Mouse (Mus musculus) hindbrain, embryonic 11.5 days (tissue): ENCODE data around the gene Klf1. TPM values are rescaled to one million over a fixed set of nuclear protein-coding genes. Genes with fewer than 3 reads are reported as not detected.

Experiments used
- ATAC-seq: fragments of 200-750 bp; cut with Nextera tagmentation; 2 replicates; pipeline ENCODE4 v1.8.0; 2017; ENCODE audit warnings: mild to moderate bottlenecking, moderate TSS enrichment, moderate library complexity; ENCODE audit not compliant: low FRiP score
- DNase-seq: peaks from one replicate; pipeline ENCODE4 v3.0.0-alpha.2; 2015; ENCODE audit warnings: low spot score
- H3K27ac ChIP-seq: fragments of 300-500 bp; sonication (generic); 2 replicates; pipeline ENCODE4 v1.5.1; 2014; ENCODE audit warnings: mild to moderate bottlenecking, low read depth, low read length
- H3K27me3 ChIP-seq: fragments of 300-500 bp; sonication (generic); 2 replicates; pipeline ENCODE4 v1.6.1; 2014; ENCODE audit warnings: mild to moderate bottlenecking, low read length, moderate library complexity, mixed read lengths; ENCODE audit not compliant: control insufficient read depth, insufficient read depth
- H3K36me3 ChIP-seq: fragments of 300-500 bp; sonication (generic); 2 replicates; pipeline ENCODE4 v1.6.1; 2014; ENCODE audit warnings: mild to moderate bottlenecking, low read length, moderate library complexity, mixed read lengths; ENCODE audit not compliant: control insufficient read depth, insufficient read depth
- H3K4me1 ChIP-seq: fragments of 300-500 bp; sonication (generic); replicated peaks from 2 replicates; pipeline ENCODE4 v1.6.1; 2014; ENCODE audit warnings: low read length, mixed read lengths; ENCODE audit not compliant: control insufficient read depth, insufficient read depth
- H3K4me2 ChIP-seq: fragments of 300-500 bp; sonication (generic); replicated peaks from 2 replicates; pipeline ENCODE4 v1.6.1; 2014; ENCODE audit warnings: mild to moderate bottlenecking, low read depth, low read length
- H3K4me3 ChIP-seq: fragments of 300-500 bp; sonication (generic); 2 replicates; pipeline ENCODE4 v1.5.1; 2014; ENCODE audit warnings: low read depth, low read length
- H3K9ac ChIP-seq: fragments of 300-500 bp; sonication (generic); 2 replicates; pipeline ENCODE4 v1.6.1; 2014; ENCODE audit warnings: low read depth, low read length
- H3K9me3 ChIP-seq: fragments of 300-500 bp; sonication (generic); 2 replicates; pipeline ENCODE4 v1.6.1; 2016; ENCODE audit warnings: low read length; ENCODE audit not compliant: control insufficient read depth
- WGBS: fragments of 180-500 bp; shearing (Covaris S2); extraction: QIAGEN DNeasy Blood & Tissue Kit; methylation state at CpG from one replicate; pipeline ENCODE4 v1.1.7; 2014; 5-methylcytosine and 5-hydroxymethylcytosine counted together
- polyA plus RNA-seq: library from polyadenylated mRNA; unstranded; fragments of >200 nt; fragmentation: Nextera tagmentation; extraction: Ambion mirVana; gene quantifications from 2 replicates; pipeline ENCODE4 v1.2.1, GENCODE M21; 2014

The Klf1 gene
- polyA plus RNA-seq, 1 experiment from 2014 or later: 12.0 TPM

DNA sequence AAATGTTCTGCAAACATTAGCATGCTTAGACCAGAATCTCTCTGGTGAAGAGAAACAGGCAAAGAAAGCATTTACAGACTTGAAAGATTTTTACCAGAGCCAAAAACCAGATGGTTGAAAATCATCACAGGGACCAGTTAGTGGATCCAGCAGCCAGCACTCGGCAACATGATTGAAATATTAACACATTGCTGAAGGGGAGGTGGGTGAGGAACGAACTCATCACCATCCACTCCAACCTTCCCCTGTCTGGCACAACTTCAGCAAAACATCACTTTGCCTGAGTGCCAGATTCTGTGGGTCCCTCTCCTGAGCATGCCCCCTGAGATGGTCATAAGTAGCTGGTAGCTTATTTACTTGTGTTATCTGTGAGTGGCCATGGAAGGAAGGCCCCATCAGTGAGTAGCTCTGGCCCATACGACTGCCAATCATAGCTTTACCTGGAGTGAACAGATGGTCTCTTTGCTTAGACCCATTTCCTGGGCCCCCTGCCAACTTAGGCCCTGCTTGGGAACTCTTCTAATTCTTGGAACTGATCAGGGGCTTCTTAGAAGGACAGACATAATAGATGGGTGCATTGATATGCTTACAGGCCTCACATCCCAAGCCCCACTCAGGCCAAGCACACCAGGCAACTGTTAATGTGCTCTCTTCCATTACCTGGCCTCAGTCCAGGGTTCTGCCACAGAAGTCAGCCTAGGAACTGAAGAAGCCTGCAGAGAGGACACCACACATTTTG lies 24.3 kb upstream of the Klf1 start:
- Histone ChIP-seq H3K9ac (no peak overlapping the region), H3K4me3 (no peak overlapping the region), H3K9me3 (no peaks in the 10 kb centered on the region), H3K27me3 (peaks cover 4% of the 10 kb centered on the region; the same call in 1 of the 2 replicates), H3K4me1 (peaks cover 2% of the 10 kb centered on the region; the same call in 1 of the 2 replicates), H3K36me3 (no peaks in the 10 kb centered on the region), H3K4me2 (no peak overlapping the region), H3K27ac (no peak overlapping the region)
- DNase-seq: no peak
- 80% methylated on average over 3 of the region's 3 CpGs for WGBS
- ATAC-seq: no peak

GRCm38 (mm10) chr8:84878915-84879314 lies 22.8 kb upstream of the Klf1 start:
- 78% methylated on average over 1 of the region's 1 CpGs for WGBS
- Histone ChIP-seq H3K4me1 (no peaks in the 10 kb centered on the region), H3K27ac (no peak overlapping the region), H3K4me3 (no peak overlapping the region), H3K9me3 (no peaks in the 10 kb centered on the region), H3K9ac (no peak overlapping the region), H3K27me3 (no peaks in the 10 kb centered on the region), H3K36me3 (no peaks in the 10 kb centered on the region), H3K4me2 (no peak overlapping the region)
- DNase-seq (no peak), ATAC-seq (no peak)

DNA sequence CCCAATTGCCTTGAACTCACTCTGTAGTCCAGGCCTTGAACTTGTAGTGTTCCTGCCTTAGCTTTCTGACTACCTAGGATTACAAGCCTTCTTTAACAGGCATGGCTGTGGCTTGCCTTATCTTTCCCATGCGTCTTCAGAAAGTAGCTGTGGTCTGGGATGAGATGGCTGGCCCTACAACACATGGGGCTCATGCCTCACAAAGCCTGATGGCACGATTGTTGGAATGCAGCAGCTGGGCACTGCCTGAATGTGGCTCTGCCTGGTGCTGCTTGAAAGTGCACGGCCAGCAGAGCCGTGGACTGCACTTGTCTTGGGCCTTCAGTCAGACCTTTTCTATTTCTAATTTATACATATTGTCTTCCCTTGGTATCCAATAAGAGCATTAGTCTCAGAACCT lies 17.0 kb upstream of the Klf1 start:
- ATAC-seq (no peak), DNase-seq (no peak)
- H3K9ac ChIP-seq: no peak overlapping the region
- 84% methylated on average over 4 of the region's 4 CpGs for WGBS
- H3K4me3 ChIP-seq: no peak overlapping the region
- H3K27ac ChIP-seq: no peak overlapping the region
- no peaks in the 10 kb centered on the region for H3K27me3 ChIP-seq
- no peaks in the 10 kb centered on the region for H3K9me3 ChIP-seq
- H3K4me2 ChIP-seq: no peak overlapping the region
- no peaks in the 10 kb centered on the region for H3K36me3 ChIP-seq
- no peaks in the 10 kb centered on the region for H3K4me1 ChIP-seq

DNA sequence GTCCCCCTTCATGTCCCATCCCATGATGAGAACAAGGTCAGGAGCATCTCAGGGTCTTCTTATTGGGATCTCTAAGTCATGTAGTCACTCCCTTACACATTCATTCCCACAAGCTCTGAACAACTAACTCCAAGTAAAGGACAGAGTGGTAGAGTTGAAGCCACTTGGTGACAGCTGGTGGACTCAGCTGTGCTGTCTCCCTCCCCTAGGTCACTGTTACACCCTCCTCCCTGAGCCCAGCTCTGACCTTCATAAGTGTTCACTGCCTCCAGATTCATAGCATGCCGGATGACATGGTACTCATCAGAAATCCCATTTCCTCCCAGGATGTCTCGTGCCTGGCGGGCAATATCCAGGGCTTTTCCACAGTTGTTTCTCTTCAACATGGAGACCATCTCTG lies 13.4 kb upstream of the Klf1 start:
- no peak for DNase-seq
- Histone ChIP-seq H3K4me2 (no peak overlapping the region), H3K9ac (no peak overlapping the region), H3K4me3 (no peak overlapping the region), H3K4me1 (no peaks in the 10 kb centered on the region), H3K27ac (no peak overlapping the region), H3K9me3 (no peaks in the 10 kb centered on the region), H3K27me3 (no peaks in the 10 kb centered on the region), H3K36me3 (peaks cover 4% of the 10 kb centered on the region; the same call in 1 of the 2 replicates)
- no peak for ATAC-seq
- WGBS: 95% methylated on average over 3 of the region's 3 CpGs

DNA sequence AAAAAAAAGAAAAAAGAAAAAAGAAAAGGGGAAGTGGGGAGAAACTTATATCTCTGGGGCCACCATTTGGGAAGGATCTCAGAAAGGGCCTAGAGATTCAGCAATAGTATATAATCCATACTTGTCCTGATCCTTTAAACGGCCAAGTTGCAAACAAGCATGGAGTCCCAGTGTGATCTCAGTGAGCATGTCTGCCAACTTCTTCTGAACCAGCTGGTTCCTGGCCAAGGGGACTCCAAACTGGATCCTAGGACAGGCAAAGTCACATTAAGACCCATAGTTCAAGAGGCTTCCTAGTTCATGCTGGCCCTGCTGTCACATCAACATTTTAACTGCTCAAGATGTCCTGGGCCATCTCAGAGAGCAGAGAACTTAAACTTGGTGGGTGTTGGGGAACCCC lies 12.6 kb upstream of the Klf1 start:
- H3K36me3 ChIP-seq: peaks cover 4% of the 10 kb centered on the region; the same call in 1 of the 2 replicates
- no peak overlapping the region for H3K4me2 ChIP-seq
- no peak for DNase-seq
- no peak overlapping the region for H3K9ac ChIP-seq
- no peak for ATAC-seq
- H3K4me3 ChIP-seq: no peak overlapping the region
- no peak overlapping the region for H3K27ac ChIP-seq
- no peaks in the 10 kb centered on the region for H3K27me3 ChIP-seq
- no peaks in the 10 kb centered on the region for H3K9me3 ChIP-seq
- WGBS: 96% methylated on average over 1 of the region's 1 CpGs
- H3K4me1 ChIP-seq: no peaks in the 10 kb centered on the region

GRCm38 (mm10) chr8:84892993-84893708 lies 8.6 kb upstream of the Klf1 start:
- H3K4me1 ChIP-seq: no peaks in the 10 kb centered on the region
- H3K36me3 ChIP-seq: peaks cover 4% of the 10 kb centered on the region; the same call in 1 of the 2 replicates
- no peaks in the 10 kb centered on the region for H3K27me3 ChIP-seq
- 13% methylated on average over 31 of the region's 31 CpGs for WGBS
- no peak overlapping the region for H3K27ac ChIP-seq
- peak overlapping the region; percentile 72 for H3K9ac ChIP-seq
- no peak for DNase-seq
- H3K9me3 ChIP-seq: no peaks in the 10 kb centered on the region
- peak overlapping the region; percentile 53 for H3K4me2 ChIP-seq
- H3K4me3 ChIP-seq: peak overlapping the region; percentile 72
- ATAC-seq: peak; percentile 62; the same call in 1 of the 2 replicates

- Histone ChIP-seq H3K36me3 (peaks cover 4% of the 10 kb centered on the region; the same call in 1 of the 2 replicates), H3K9ac (peak within 1 kb of the TSS; percentile 72), H3K4me3 (peak within 1 kb of the TSS; percentile 72), H3K9me3 (no peaks in the 10 kb centered on the region), H3K4me1 (no peaks in the 10 kb centered on the region), H3K4me2 (peak within 1 kb of the TSS; percentile 53), H3K27me3 (no peaks in the 10 kb centered on the region), H3K27ac (no peak within 1 kb of the TSS)
- WGBS: 0% methylated on average over 11 of the region's 11 CpGs
- peak; percentile 89 for DNase-seq
- ATAC-seq: peak; percentile 95
Observed at GRCm38 (mm10) chr8:84893709-84894134, 8.0 kb upstream of the Klf1 start, which contains the start of gene Gcdh. Gene Gcdh (minus strand): TSS chr8:84893921.

DNA sequence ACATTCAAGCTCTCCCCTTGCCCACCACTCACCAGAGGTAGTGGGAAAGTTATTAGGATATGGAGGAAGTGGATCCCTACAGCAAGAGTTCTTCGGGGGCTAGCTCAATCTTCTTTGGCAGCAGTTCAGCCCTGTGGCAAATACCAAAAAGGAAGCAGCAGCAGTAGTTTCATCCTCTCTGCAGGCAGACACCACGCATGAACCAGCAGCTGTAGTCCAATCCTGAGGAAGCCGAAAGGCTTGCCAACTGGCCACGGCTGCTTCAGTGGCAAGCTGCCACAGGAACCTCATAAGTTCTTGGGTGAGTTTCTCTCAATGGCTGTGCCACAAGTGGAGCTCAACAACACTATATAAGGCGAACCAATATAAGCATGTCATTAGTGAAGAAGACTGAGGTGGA lies 5.8 kb upstream of the Klf1 start:
- Histone ChIP-seq H3K27me3 (no peaks in the 10 kb centered on the region), H3K27ac (no peak overlapping the region), H3K9ac (no peak overlapping the region), H3K9me3 (no peaks in the 10 kb centered on the region), H3K4me2 (no peak overlapping the region), H3K4me3 (no peak overlapping the region), H3K36me3 (peaks cover under 1% of the 10 kb centered on the region; the same call in 1 of the 2 replicates), H3K4me1 (no peaks in the 10 kb centered on the region)
- ATAC-seq (no peak), DNase-seq (no peak)
- 90% methylated on average over 5 of the region's 5 CpGs for WGBS
